Mouse (Mus musculus): ENCODE results near the gene Ptpn23. TPM values are rescaled to one million over a fixed set of nuclear protein-coding genes. Genes with fewer than 3 reads are reported as not detected.

Ptpn23 gene
- polyA plus RNA-seq (2015; fragmentation: Illumina TruSeq; extraction: RNeasy Lipid Tissue Mini Kit (QIAGEN cat#74804); ENCODE audit: low read depth, low replicate concordance) = 35.9 TPM

DNA sequence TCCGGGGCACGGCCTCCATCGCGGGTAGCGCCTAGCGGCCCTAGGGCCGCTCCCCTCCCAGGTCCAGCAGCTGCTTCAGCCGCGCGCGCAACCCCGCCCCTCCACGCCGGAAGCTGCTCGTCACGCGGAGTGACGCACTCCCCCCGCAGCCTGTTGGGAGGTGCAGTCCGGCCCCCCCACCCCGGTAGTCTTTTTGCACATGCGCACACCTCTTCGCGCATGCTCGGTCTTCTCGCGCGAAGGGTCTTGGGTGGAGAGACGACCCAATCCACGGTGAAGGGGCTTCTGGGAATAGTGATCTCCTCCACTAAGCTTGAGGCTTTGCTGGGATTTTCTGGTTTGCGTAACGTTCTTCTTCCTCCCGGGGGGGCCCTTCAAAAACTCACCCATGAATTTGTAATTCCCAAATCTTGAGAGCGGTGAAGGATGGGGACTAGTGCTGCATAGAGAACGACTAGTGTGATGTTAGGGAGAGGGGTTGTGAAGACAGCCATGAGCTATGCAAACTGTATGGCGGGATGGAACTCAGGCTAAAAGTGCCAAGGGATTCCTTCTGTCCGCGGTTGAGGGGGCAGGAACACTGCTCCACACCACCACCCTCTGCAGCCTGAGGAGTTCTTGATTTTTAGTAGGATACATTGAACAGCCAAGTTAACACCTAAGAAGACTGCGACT lies at the start of gene Ptpn23:
Gene Ptpn23, minus strand, starts transcription at position 115 of the 675 bp plus-strand sequence.

GRCm38 (mm10) chr9:110419511-110420112 lies 11.6 kb upstream of the Ptpn23 start, which contains the start of gene Ngp:
Gene Ngp, plus strand, starts transcription at chr9:110419747.

Other genes with a start within 250 kb of the Ptpn23 start
- gene Cspg5, start 164.4 kb downstream of the Ptpn23 start, polyA plus RNA-seq (2015; fragmentation: Illumina TruSeq; extraction: RNeasy Lipid Tissue Mini Kit (QIAGEN cat#74804); ENCODE audit: low read depth, low replicate concordance) = 285 TPM
- gene Elp6, start 103.0 kb downstream of the Ptpn23 start, polyA plus RNA-seq (2015; fragmentation: Illumina TruSeq; extraction: RNeasy Lipid Tissue Mini Kit (QIAGEN cat#74804); ENCODE audit: low read depth, low replicate concordance) = 17.0 TPM
- gene Scap, start 74.9 kb downstream of the Ptpn23 start, polyA plus RNA-seq (2015; fragmentation: Illumina TruSeq; extraction: RNeasy Lipid Tissue Mini Kit (QIAGEN cat#74804); ENCODE audit: low read depth, low replicate concordance) = 46.8 TPM
- 0.91 TPM for gene Ngp, start 11.5 kb upstream of the Ptpn23 start, polyA plus RNA-seq (2015; fragmentation: Illumina TruSeq; extraction: RNeasy Lipid Tissue Mini Kit (QIAGEN cat#74804); ENCODE audit: low read depth, low replicate concordance)
- gene Klhl18, start 68.5 kb upstream of the Ptpn23 start, polyA plus RNA-seq (2015; fragmentation: Illumina TruSeq; extraction: RNeasy Lipid Tissue Mini Kit (QIAGEN cat#74804); ENCODE audit: low read depth, low replicate concordance) = 19.6 TPM
- 4.1 TPM for gene Kif9, start 68.7 kb upstream of the Ptpn23 start, polyA plus RNA-seq (2015; fragmentation: Illumina TruSeq; extraction: RNeasy Lipid Tissue Mini Kit (QIAGEN cat#74804); ENCODE audit: low read depth, low replicate concordance)
- 37.7 TPM for gene Setd2, start 124.4 kb upstream of the Ptpn23 start, polyA plus RNA-seq (2015; fragmentation: Illumina TruSeq; extraction: RNeasy Lipid Tissue Mini Kit (QIAGEN cat#74804); ENCODE audit: low read depth, low replicate concordance)
- 4.7 TPM for gene Nradd, start 216.2 kb upstream of the Ptpn23 start, polyA plus RNA-seq (2015; fragmentation: Illumina TruSeq; extraction: RNeasy Lipid Tissue Mini Kit (QIAGEN cat#74804); ENCODE audit: low read depth, low replicate concordance)
- 4.8 TPM for gene Nbeal2, start 245.9 kb upstream of the Ptpn23 start, polyA plus RNA-seq (2015; fragmentation: Illumina TruSeq; extraction: RNeasy Lipid Tissue Mini Kit (QIAGEN cat#74804); ENCODE audit: low read depth, low replicate concordance)
- gene Ccdc12, start 248.3 kb upstream of the Ptpn23 start, polyA plus RNA-seq (2015; fragmentation: Illumina TruSeq; extraction: RNeasy Lipid Tissue Mini Kit (QIAGEN cat#74804); ENCODE audit: low read depth, low replicate concordance) = 76.8 TPM